Comparison of ENCODE assay signal across 8 mouse cellular contexts in the genomic region with DNA sequence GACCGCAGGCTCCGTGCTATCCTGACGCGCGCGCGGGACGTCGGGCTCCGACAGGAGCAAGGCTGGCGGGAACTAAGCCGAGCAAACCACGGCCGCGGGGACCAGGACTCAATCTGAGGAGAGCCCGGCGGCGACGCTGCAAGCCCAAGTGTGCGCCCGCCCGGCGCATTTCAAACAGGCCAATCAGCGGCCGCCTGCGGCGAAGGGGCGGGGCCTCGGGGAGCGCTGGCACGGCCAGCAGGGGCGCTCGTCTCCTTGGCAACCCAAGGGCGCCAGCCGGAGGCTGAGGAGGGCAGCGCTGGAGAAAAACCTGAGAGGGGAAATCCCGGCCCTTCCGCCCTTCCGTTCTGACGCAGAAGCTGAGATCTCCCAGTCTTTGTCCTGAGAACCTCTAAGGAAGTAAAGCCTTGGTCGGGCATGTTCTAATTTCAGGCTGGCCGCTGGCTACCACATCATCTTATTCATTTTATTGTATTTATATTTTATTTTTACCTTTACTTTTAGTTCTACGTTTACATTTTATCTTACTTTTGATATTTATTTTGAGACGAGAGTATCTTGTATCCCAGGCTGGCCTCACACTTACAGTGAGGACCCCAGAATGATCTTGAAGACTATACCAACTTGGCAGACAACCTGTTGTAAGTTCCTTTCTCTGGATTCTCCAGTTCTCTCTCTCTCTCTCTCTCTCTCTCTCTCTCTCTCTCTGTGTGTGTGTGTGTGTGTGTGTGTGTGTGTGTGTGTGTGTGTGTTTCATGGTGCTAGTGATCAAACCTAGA. TPM values are rescaled to one million over a fixed set of nuclear protein-coding genes. Genes with fewer than 3 reads are reported as not detected.
DNase-seq lines count a peak whose midpoint lies in the region; ATAC-seq and TF ChIP-seq lines count a peak whose summit lies in the region.

A gene (minus strand): TSS at position 152 of the 779 bp plus-strand sequence.

- peak within 1 kb of the TSS; percentile 57; the same call in 1 of the 2 replicates for H3K27ac ChIP-seq in CH12.LX (ENCODE audit: insufficient read depth, low read depth)
- H3K27ac ChIP-seq in forebrain, embryonic 12.5 days: peak within 1 kb of the TSS; percentile 84
- H3K27ac ChIP-seq in heart, postnatal 0 days (ENCODE audit: low read depth): peak within 1 kb of the TSS; percentile 55
- peak within 1 kb of the TSS; percentile 79 for H3K27ac ChIP-seq in liver, embryonic 16.5 days (ENCODE audit: low read length)
- peak within 1 kb of the TSS; percentile 67; the same call in 1 of the 2 replicates for H3K27ac ChIP-seq in neural tube, embryonic 13.5 days (replicated peaks)
- peak within 1 kb of the TSS; percentile 74 for H3K27ac ChIP-seq in testis, adult 2 months (ENCODE audit: control insufficient read depth, insufficient read depth, low read depth, low read length)

- H3K79me2 ChIP-seq in CH12.LX (replicated peaks; ENCODE audit: control insufficient read depth, extremely low read depth, insufficient read depth, poor library complexity, severe bottlenecking): peaks cover 23% of the 10 kb centered on the region

- peak in 1 of 2 experiments; percentile 99; a peak in 2 of 4 replicates for TF ChIP-seq CTCF in CH12.LX (conservative IDR thresholded peaks at IDR 0.05 in 1 of 2, IDR thresholded peaks at IDR 0.05 in 1 of 2; ENCODE audit: low read depth in 2 of 2, low read length in 2 of 2)
- TF ChIP-seq CTCF in heart, postnatal 0 days (IDR thresholded peaks at IDR 0.05; ENCODE audit: low read depth): peak; percentile 65
- TF ChIP-seq CTCF in testis, adult 2 months (IDR thresholded peaks at IDR 0.05; ENCODE audit: control insufficient read depth, insufficient read depth, insufficient replicate concordance, low read depth, low read length): peak; percentile 37; the same call in 1 of the 2 replicates

- peak; percentile 97 for DNase-seq in CH12.LX (ENCODE audit: extremely low read depth)
- peak; percentile 93 for DNase-seq in c-Kit-positive CD71-positive TER-119-negative erythroid progenitor cells, embryonic 14.5 days (ENCODE audit: low read depth)
- DNase-seq in heart, postnatal 0 days (ENCODE audit: low spot score): peak; percentile 91
- DNase-seq in kidney, postnatal 4 days: peak; percentile 98

- H3K4me2 ChIP-seq in CH12.LX (ENCODE audit: insufficient read depth, low read depth, poor library complexity, severe bottlenecking): peak within 1 kb of the TSS; percentile 96
- peak within 1 kb of the TSS; percentile 88 for H3K4me2 ChIP-seq in forebrain, embryonic 12.5 days
- peak within 1 kb of the TSS; percentile 93 for H3K4me2 ChIP-seq in heart, postnatal 0 days (ENCODE audit: low read depth, low read length)
- peak within 1 kb of the TSS; percentile 69 for H3K4me2 ChIP-seq in liver, embryonic 16.5 days (ENCODE audit: low read depth, low read length)
- H3K4me2 ChIP-seq in neural tube, embryonic 13.5 days: peak within 1 kb of the TSS; percentile 100

- WGBS in forebrain, embryonic 12.5 days: under 1% methylated on average over 44 of the region's 44 CpGs
- WGBS in heart, postnatal 0 days: under 1% methylated on average over 44 of the region's 44 CpGs
- WGBS in liver, embryonic 16.5 days (ENCODE audit: insufficient replicate concordance): under 1% methylated on average over 44 of the region's 44 CpGs
- WGBS in neural tube, embryonic 13.5 days: under 1% methylated on average over 44 of the region's 44 CpGs

- H3K9me3 ChIP-seq in CH12.LX (replicated peaks; ENCODE audit: low read length): no peaks in the 10 kb centered on the region
- no peaks in the 10 kb centered on the region for H3K9me3 ChIP-seq in forebrain, embryonic 12.5 days
- H3K9me3 ChIP-seq in heart, postnatal 0 days (replicated peaks; ENCODE audit: control insufficient read depth, low read length): no peaks in the 10 kb centered on the region
- no peaks in the 10 kb centered on the region for H3K9me3 ChIP-seq in liver, embryonic 16.5 days (replicated peaks; ENCODE audit: control insufficient read depth, low read length)
- no peaks in the 10 kb centered on the region for H3K9me3 ChIP-seq in neural tube, embryonic 13.5 days

- 0 out of 2 replicates have a peak, but pooled peaks have one; percentile 50 for TF ChIP-seq EP300 in CH12.LX (IDR thresholded peaks at IDR 0.05; ENCODE audit: low read length)
- TF ChIP-seq EP300 in heart, postnatal 0 days (IDR thresholded peaks at IDR 0.05; ENCODE audit: low read depth): 0 out of 2 replicates have a peak, but pooled peaks have one; percentile 12

- in situ Hi-C loops in CH12.LX (cut with MboI; ENCODE audit: low pct_ligation_motif_present, low pct_unique_long_range_greater_than_20kb, low sequenced_read_pairs): loop anchor here (5.0 to 10.0 kb wide), 2 partner anchors 35 to 298 kb away; no protein-coding TSS in a partner anchor

- H3K9ac ChIP-seq in CH12.LX (ENCODE audit: insufficient read depth, low read depth): peak within 1 kb of the TSS; percentile 66
- H3K9ac ChIP-seq in forebrain, embryonic 12.5 days: peak within 1 kb of the TSS; percentile 89
- H3K9ac ChIP-seq in heart, postnatal 0 days (replicated peaks; ENCODE audit: low read depth, low read length): peak within 1 kb of the TSS; percentile 59
- H3K9ac ChIP-seq in liver, embryonic 16.5 days (ENCODE audit: low read depth, low read length): peak within 1 kb of the TSS; percentile 87
- peak within 1 kb of the TSS; percentile 76 for H3K9ac ChIP-seq in neural tube, embryonic 13.5 days

- ATAC-seq in forebrain, embryonic 12.5 days (ENCODE audit: low FRiP score): peak; percentile 92
- ATAC-seq in heart, postnatal 0 days (ENCODE audit: insufficient read depth, low read depth): peak; percentile 95
- peak; percentile 93 for ATAC-seq in liver, embryonic 16.5 days (ENCODE audit: low read depth)
- peak; percentile 93 for ATAC-seq in neural tube, embryonic 13.5 days (ENCODE audit: low read depth)

- no peaks in the 10 kb centered on the region for H3K27me3 ChIP-seq in CH12.LX (replicated peaks)
- no peaks in the 10 kb centered on the region for H3K27me3 ChIP-seq in forebrain, embryonic 12.5 days
- no peaks in the 10 kb centered on the region for H3K27me3 ChIP-seq in heart, postnatal 0 days (ENCODE audit: control insufficient read depth, insufficient read depth, low read length)
- H3K27me3 ChIP-seq in liver, embryonic 16.5 days (ENCODE audit: control insufficient read depth, insufficient read depth, low read depth, low read length): no peaks in the 10 kb centered on the region; the same call in 1 of the 2 replicates
- no peaks in the 10 kb centered on the region for H3K27me3 ChIP-seq in neural tube, embryonic 13.5 days
- H3K27me3 ChIP-seq in testis, adult 2 months (ENCODE audit: control insufficient read depth, insufficient read depth, low read length): no peaks in the 10 kb centered on the region

- TF ChIP-seq POLR2A in CH12.LX (IDR thresholded peaks at IDR 0.05; ENCODE audit: low read depth, low read length): peak; percentile 97
- TF ChIP-seq POLR2A in testis, adult 2 months (IDR thresholded peaks at IDR 0.05; ENCODE audit: control insufficient read depth, low read depth, low read length): peak; percentile 85

- H3K4me1 ChIP-seq in CH12.LX (ENCODE audit: control insufficient read depth in 1 of 2, insufficient read depth in 2 of 2): peaks cover 0 to 35% of the 10 kb centered on the region in 2 experiments; a peak in 2 of 4 replicates
- peaks cover 23% of the 10 kb centered on the region for H3K4me1 ChIP-seq in forebrain, embryonic 12.5 days
- 0 out of 2 replicates have a peak, but pooled peaks cover 7% of the 10 kb centered on the region for H3K4me1 ChIP-seq in heart, postnatal 0 days (ENCODE audit: control insufficient read depth, insufficient read depth)
- H3K4me1 ChIP-seq in liver, embryonic 16.5 days (ENCODE audit: control insufficient read depth, low read depth, low read length): peaks cover 20% of the 10 kb centered on the region
- peaks cover 21% of the 10 kb centered on the region for H3K4me1 ChIP-seq in neural tube, embryonic 13.5 days (replicated peaks)
- H3K4me1 ChIP-seq in testis, adult 2 months (ENCODE audit: control insufficient read depth, insufficient read depth, low read length): peaks cover 9% of the 10 kb centered on the region

- peak within 1 kb of the TSS; percentile 75 to 90 (median 88) for H3K4me3 ChIP-seq in CH12.LX (replicated peaks in 1 of 3; ENCODE audit: low read depth in 2 of 3, low read length in 2 of 3, poor library complexity in 1 of 3)
- peak within 1 kb of the TSS; percentile 85 for H3K4me3 ChIP-seq in forebrain, embryonic 12.5 days (replicated peaks)
- H3K4me3 ChIP-seq in heart, postnatal 0 days (ENCODE audit: low read depth, low read length): peak within 1 kb of the TSS; percentile 76
- H3K4me3 ChIP-seq in liver, embryonic 16.5 days (ENCODE audit: low read depth, low read length): peak within 1 kb of the TSS; percentile 84
- H3K4me3 ChIP-seq in neural tube, embryonic 13.5 days: peak within 1 kb of the TSS; percentile 69
- H3K4me3 ChIP-seq in testis, adult 2 months (ENCODE audit: control insufficient read depth, low read depth, low read length): peak within 1 kb of the TSS; percentile 88

- peak; percentile 46 for TF ChIP-seq RAD21 in CH12.LX (IDR thresholded peaks at IDR 0.05; ENCODE audit: low read depth, low read length)

- peaks cover 6 to 32% of the 10 kb centered on the region in 2 experiments for H3K36me3 ChIP-seq in CH12.LX (replicated peaks in 1 of 2; ENCODE audit: control insufficient read depth in 1 of 2, insufficient read depth in 1 of 2, low read length in 1 of 2)
- H3K36me3 ChIP-seq in forebrain, embryonic 12.5 days (replicated peaks): peaks cover 20% of the 10 kb centered on the region
- H3K36me3 ChIP-seq in heart, postnatal 0 days (replicated peaks; ENCODE audit: control insufficient read depth, insufficient read depth, low read length): peaks cover 16% of the 10 kb centered on the region
- H3K36me3 ChIP-seq in liver, embryonic 16.5 days (ENCODE audit: control insufficient read depth, insufficient read depth): peaks cover 20% of the 10 kb centered on the region
- H3K36me3 ChIP-seq in neural tube, embryonic 13.5 days: no peaks in the 10 kb centered on the region
- no peaks in the 10 kb centered on the region; the same call in 1 of the 2 replicates for H3K36me3 ChIP-seq in testis, adult 2 months (ENCODE audit: control insufficient read depth, insufficient read depth, low read length)

- dilution Hi-C loops in CH12.LX (cut with MboI; ENCODE audit: extremely low pct_ligation_motif_present, extremely low pct_unique_long_range_greater_than_20kb, low sequenced_read_pairs): no loop called here

RNA-seq across cellular contexts. Expression of the gene that starts here (rescaled TPM):
- 50.6 and 71.5 TPM in 2 replicates for total RNA-seq in CH12.LX (2012; rRNA removed)
- total RNA-seq in CH12.LX (2014; rRNA removed): 87.3 and 96.2 TPM in 2 replicates
- polyA plus RNA-seq in CH12.LX (2012; ENCODE audit: insufficient read length, low read depth): 125 and 133 TPM in 2 replicates
- 104 and 106 TPM in 2 replicates for polyA plus RNA-seq in forebrain, embryonic 12.5 days (2016; fragmentation: Nextera tagmentation; extraction: Ambion mirVana)
- total RNA-seq in heart, postnatal 0 days (2014; rRNA removed; ENCODE audit: low replicate concordance): 9.9 and 17.9 TPM in 2 replicates
- polyA plus RNA-seq in heart, postnatal 0 days (2015; fragmentation: Nextera tagmentation; extraction: Ambion mirVana): 17.2 and 17.6 TPM in 2 replicates
- polyA plus RNA-seq in liver, embryonic 16.5 days (2015; fragmentation: Nextera tagmentation; extraction: Ambion mirVana): 63.3 and 64.2 TPM in 2 replicates
- polyA plus RNA-seq in neural tube, embryonic 13.5 days (2015; fragmentation: Nextera tagmentation; extraction: Ambion mirVana): 17.0 and 19.7 TPM in 2 replicates
- polyA plus RNA-seq in testis, adult 2 months (2012; rRNA removed): 8.4 and 12.8 TPM in 2 replicates

Comparison
In these comparisons a context has a peak if more than half of its experiments do, and no peak if none do; other contexts are left out.
1. Peak in every context shown above with its lines: DNase-seq, ATAC-seq, H3K4me3 ChIP-seq and H3K27ac ChIP-seq.